Mouse (Mus musculus) embryonic facial prominence, embryonic 15.5 days (tissue): ENCODE results near the gene Cxcr1. TPM values are rescaled to one million over a fixed set of nuclear protein-coding genes. Genes with fewer than 3 reads are reported as not detected.
"Not testable (repeated sequence)": the region's sequence is repeated elsewhere in the genome, so short reads cannot be mapped to it uniquely, and the experiment has no call there.

Experiments
- ATAC-seq: fragments of 200-750 bp; cut with Nextera tagmentation; 2 replicates; pipeline ENCODE4 v1.8.0; 2017; ENCODE audit warnings: low read depth, moderate TSS enrichment; ENCODE audit not compliant: insufficient number of reproducible peaks, low FRiP score, low TSS enrichment
- H3K27ac ChIP-seq: fragments of 300-500 bp; sonication (generic); replicated peaks from 2 replicates; pipeline ENCODE4 v1.5.1; 2015; ENCODE audit warnings: mild to moderate bottlenecking, inconsistent platforms
- H3K27me3 ChIP-seq: fragments of 300-500 bp; sonication (generic); 2 replicates; pipeline ENCODE4 v1.6.1; 2015; ENCODE audit warnings: inconsistent platforms
- H3K36me3 ChIP-seq: fragments of 300-500 bp; sonication (generic); 2 replicates; pipeline ENCODE4 v1.6.1; 2015; ENCODE audit warnings: mild to moderate bottlenecking, inconsistent platforms
- H3K4me1 ChIP-seq: fragments of 300-500 bp; sonication (generic); 2 replicates; pipeline ENCODE4 v1.6.1; 2015; ENCODE audit warnings: inconsistent platforms
- H3K4me2 ChIP-seq: fragments of 300-500 bp; sonication (generic); replicated peaks from 2 replicates; pipeline ENCODE4 v1.6.1; 2015; ENCODE audit warnings: mild to moderate bottlenecking, inconsistent platforms
- H3K4me3 ChIP-seq: fragments of 300-500 bp; sonication (generic); replicated peaks from 2 replicates; pipeline ENCODE4 v1.5.1; 2015; ENCODE audit warnings: mild to moderate bottlenecking, inconsistent platforms
- H3K9ac ChIP-seq: fragments of 300-500 bp; sonication (generic); 2 replicates; pipeline ENCODE4 v1.6.1; 2015; ENCODE audit warnings: inconsistent platforms
- H3K9me3 ChIP-seq: fragments of 300-500 bp; sonication (generic); replicated peaks from 2 replicates; pipeline ENCODE4 v1.6.1; 2016; ENCODE audit warnings: inconsistent platforms
- WGBS: fragments of 180-500 bp; shearing (Covaris S2); methylation state at CpG from one replicate; pipeline ENCODE4 v1.1.7; 2015; 5-methylcytosine and 5-hydroxymethylcytosine counted together
- microRNA counts: library from miRNA; unstranded; fragments of <30 nt; microRNA quantifications from one replicate; lab custom pipeline; 2016
- microRNA-seq: library from miRNA; unstranded; fragments of <30 nt; microRNA quantifications from one replicate; pipeline ENCODE4, GENCODE M21; 2016; ENCODE audit warnings: borderline number of aligned reads
- polyA plus RNA-seq: library from polyadenylated mRNA; unstranded; fragments of >200 nt; fragmentation: Nextera tagmentation; extraction: Ambion mirVana; gene quantifications from 2 replicates; pipeline ENCODE4 v1.2.1, GENCODE M21; 2015

Gene Cxcr1
- polyA plus RNA-seq, 1 experiment from 2014 or later: not detected

- H3K9me3 ChIP-seq, H3K27me3 ChIP-seq, ATAC-seq, H3K27ac ChIP-seq, H3K36me3 ChIP-seq, H3K4me3 ChIP-seq, H3K4me2 ChIP-seq, H3K4me1 ChIP-seq, H3K9ac ChIP-seq: not testable (repeated sequence)
- 78% methylated on average over 5 of the region's 5 CpGs for WGBS
Observed at GRCm38 (mm10) chr1:74159613-74160012, 34.8 kb downstream of the Cxcr1 start.

DNA sequence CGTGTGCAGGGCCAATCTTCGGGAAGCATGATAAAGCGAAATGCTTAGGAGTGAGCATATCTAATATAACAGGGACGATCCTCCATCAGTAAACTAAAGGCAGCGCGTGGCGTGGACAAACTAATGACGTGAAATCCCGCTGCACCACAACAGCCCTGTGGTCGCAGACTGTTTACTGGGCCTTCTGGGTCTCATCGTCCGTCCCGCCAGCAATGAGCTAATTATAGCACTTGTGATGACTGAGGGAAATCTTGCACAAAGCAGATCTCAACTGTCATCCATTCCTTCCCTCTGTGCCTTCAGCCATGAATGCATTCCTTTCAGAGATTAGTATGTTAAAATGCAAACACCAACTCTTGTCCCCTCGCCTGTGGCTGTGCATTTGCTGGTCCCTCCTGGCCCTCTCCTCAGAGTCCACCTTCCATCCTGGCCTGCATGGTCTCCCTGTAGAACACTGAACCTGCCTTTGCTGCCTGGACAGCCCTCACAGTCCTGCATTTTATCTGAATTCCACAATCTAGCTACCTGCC, 38.0 kb downstream of the Cxcr1 start:
- Histone ChIP-seq H3K4me2 (no peak overlapping the region), H3K27me3 (no peaks in the 10 kb centered on the region), H3K4me3 (no peak overlapping the region), H3K9me3 (no peaks in the 10 kb centered on the region), H3K27ac (no peak overlapping the region), H3K36me3 (no peaks in the 10 kb centered on the region), H3K4me1 (0 out of 2 replicates have a peak, but pooled peaks cover 5% of the 10 kb centered on the region), H3K9ac (no peak overlapping the region)
- WGBS: 62% methylated on average over 14 of the region's 14 CpGs
- ATAC-seq: no peak

DNA sequence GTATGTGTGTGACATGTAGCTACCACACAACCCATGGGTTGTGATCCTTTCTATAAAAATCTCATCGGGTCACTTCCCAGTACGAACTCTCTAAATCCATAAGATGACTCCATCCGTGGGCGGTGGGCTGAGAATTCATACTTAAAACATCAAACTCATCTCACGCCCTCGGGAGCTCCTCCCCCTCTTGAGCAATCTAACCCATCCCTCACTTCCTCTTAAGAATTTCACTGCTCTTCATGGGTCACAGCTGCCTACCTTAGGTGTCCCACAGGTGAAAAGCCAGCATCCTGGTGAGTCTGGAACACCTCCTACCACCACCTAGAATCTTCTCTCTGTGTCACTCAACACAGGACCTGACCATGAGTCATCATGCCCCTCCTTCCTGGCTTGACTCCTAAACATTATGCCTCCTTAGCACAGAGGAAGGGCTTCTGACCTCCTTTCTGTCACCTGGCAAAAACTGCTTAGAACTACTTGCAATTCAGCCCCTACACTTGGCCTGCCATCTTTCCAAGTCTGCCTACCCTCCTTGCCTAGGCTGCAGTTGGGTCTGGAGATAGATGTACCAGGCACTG, 38.9 kb downstream of the Cxcr1 start:
- no peak overlapping the region for H3K9ac ChIP-seq
- H3K4me1 ChIP-seq: 0 out of 2 replicates have a peak, but pooled peaks cover 5% of the 10 kb centered on the region
- H3K4me2 ChIP-seq: no peak overlapping the region
- ATAC-seq: no peak
- no peaks in the 10 kb centered on the region for H3K27me3 ChIP-seq
- no peak overlapping the region for H3K4me3 ChIP-seq
- 76% methylated on average over 6 of the region's 6 CpGs for WGBS
- H3K9me3 ChIP-seq: no peaks in the 10 kb centered on the region
- H3K27ac ChIP-seq: no peak overlapping the region
- H3K36me3 ChIP-seq: no peaks in the 10 kb centered on the region

- H3K9ac ChIP-seq: no peak within 1 kb of the TSS
- 0 out of 2 replicates have a peak, but pooled peaks cover 5% of the 10 kb centered on the region for H3K4me1 ChIP-seq
- no peaks in the 10 kb centered on the region for H3K36me3 ChIP-seq
- no peak within 1 kb of the TSS for H3K4me2 ChIP-seq
- H3K27me3 ChIP-seq: no peaks in the 10 kb centered on the region
- no peak for ATAC-seq
- H3K27ac ChIP-seq: no peak within 1 kb of the TSS
- WGBS: 66% methylated on average over 8 of the region's 8 CpGs
- no peak within 1 kb of the TSS for H3K4me3 ChIP-seq
- H3K9me3 ChIP-seq: no peaks in the 10 kb centered on the region
Observed at GRCm38 (mm10) chr1:74153461-74154184, 40.8 kb downstream of the Cxcr1 start, which contains the start of gene Cxcr2. Gene Cxcr2, plus strand, starts transcription at chr1:74153989.

DNA sequence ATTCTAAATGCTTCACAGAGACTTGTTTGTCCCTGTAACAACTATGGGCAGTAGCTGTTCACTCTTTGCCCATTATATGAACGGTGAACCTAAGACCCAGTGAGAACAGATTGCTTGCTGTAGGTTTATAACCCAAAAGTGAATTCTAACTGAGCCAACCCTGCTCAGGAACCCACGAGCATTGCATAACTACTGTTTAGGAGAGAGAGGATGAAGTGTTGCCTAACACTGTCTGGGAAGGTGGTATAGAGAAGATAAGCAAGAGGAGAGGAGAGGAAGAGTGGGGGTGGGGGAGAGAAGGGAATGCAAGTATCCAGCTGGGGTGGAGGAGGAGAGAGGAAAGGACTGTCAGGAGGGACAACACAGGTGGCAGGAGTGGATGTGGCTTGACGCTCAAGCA, 43.3 kb downstream of the Cxcr1 start:
- Histone ChIP-seq H3K4me3 (no peak overlapping the region), H3K9me3 (no peaks in the 10 kb centered on the region), H3K27ac (no peak overlapping the region), H3K27me3 (no peaks in the 10 kb centered on the region), H3K9ac (no peak overlapping the region), H3K36me3 (no peaks in the 10 kb centered on the region), H3K4me2 (no peak overlapping the region), H3K4me1 (no peaks in the 10 kb centered on the region)
- ATAC-seq: no peak
- 74% methylated on average over 3 of the region's 3 CpGs for WGBS

DNA sequence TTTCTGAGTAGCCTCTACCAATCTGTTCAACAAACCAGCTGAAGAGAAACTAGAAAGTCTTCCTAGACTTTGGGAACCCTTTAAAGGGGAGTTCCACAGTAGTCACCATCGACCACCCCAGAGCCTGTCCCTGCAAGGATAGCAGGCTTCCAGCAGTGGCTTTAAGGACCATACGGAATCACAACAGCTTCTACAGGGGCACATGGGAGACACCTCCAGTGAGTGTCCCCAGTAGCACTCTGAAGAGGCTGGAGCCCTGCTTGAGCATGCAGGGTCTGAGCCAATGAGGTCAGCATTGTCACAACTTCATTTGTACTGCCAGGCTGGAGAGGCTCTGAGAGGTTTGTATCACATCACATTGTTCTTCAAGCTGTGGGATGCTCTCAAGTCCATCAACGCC, 44.3 kb downstream of the Cxcr1 start:
- H3K27me3 ChIP-seq: no peaks in the 10 kb centered on the region
- no peak overlapping the region for H3K9ac ChIP-seq
- H3K27ac ChIP-seq: no peak overlapping the region
- no peak overlapping the region for H3K4me2 ChIP-seq
- no peak for ATAC-seq
- 80% methylated on average over 3 of the region's 3 CpGs for WGBS
- H3K36me3 ChIP-seq: no peaks in the 10 kb centered on the region
- no peak overlapping the region for H3K4me3 ChIP-seq
- H3K9me3 ChIP-seq: no peaks in the 10 kb centered on the region
- H3K4me1 ChIP-seq: no peaks in the 10 kb centered on the region

DNA sequence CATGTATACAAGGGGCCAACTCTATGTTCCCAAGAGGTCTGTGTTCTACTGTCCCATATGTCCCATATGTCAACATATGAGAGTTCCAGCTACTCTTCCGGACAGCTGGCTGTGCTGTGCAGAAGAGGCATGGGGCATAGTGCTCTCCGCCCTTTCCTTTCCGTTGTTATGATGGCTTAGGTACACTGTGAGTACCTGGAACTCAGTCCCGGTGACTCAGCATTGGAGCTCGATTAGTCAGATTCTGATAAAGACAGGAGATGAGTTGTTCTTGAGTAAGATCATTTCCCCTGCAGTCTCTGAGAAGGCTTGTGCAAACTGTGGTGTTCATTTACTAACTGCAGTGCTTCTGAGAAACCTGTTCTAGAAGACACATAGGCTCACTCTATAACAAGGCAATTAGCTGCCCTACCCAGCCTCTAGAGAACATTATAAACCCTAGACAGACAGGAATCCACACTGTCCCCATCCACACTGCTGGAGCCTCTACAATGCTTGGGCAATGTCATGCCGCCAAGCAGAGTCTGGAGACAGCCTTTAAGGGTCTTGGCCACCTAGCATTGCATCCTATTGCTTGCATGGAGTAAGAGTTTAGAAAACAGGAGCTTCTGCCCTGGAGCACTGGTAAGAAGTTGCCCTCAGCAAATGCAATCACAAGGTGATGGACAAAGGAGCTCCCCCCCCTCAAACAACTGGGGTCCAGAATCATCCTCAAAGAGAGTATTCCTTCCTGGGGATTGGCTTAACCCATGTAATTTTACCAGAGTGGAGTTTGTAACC, 45.1 kb downstream of the Cxcr1 start:
- H3K36me3 ChIP-seq: no peaks in the 10 kb centered on the region
- H3K4me3 ChIP-seq: no peak overlapping the region
- H3K27me3 ChIP-seq: no peaks in the 10 kb centered on the region
- WGBS: 83% methylated on average over 6 of the region's 6 CpGs
- no peaks in the 10 kb centered on the region for H3K9me3 ChIP-seq
- no peak overlapping the region for H3K4me2 ChIP-seq
- no peak overlapping the region for H3K9ac ChIP-seq
- H3K27ac ChIP-seq: no peak overlapping the region
- no peaks in the 10 kb centered on the region for H3K4me1 ChIP-seq
- no peak for ATAC-seq

MicroRNAs encoded within 50 kb of the gene (microRNA counts, 519-probe panel; counts per million panel counts)
- 1,967 counts per million, percentile 38 among the panel's probes with 10 or more counts for microRNA mmu-miR-1928 (lab: Ali Mortazavi, UCI)

Small RNA genes within 50 kb of the gene (microRNA-seq; reads per million reads assigned to microRNA genes)
- gene Mir1928: not detected

Other genes starting within 250 kb of the Cxcr1 start
- gene Tns1, start 70.2 kb downstream of the Cxcr1 start, polyA plus RNA-seq: 49.3 and 53.7 TPM in 2 replicates
- gene Rufy4, start 69.1 kb downstream of the Cxcr1 start, polyA plus RNA-seq: 0.72 and 0.85 TPM in 2 replicates
- 0.37 TPM in 2 replicates for gene Cxcr2, start 40.6 kb downstream of the Cxcr1 start, polyA plus RNA-seq
- gene Arpc2, start 41.5 kb upstream of the Cxcr1 start, polyA plus RNA-seq: 401 and 415 TPM in 2 replicates
- not detected in 2 replicates for gene Gpbar1, start 83.9 kb upstream of the Cxcr1 start, polyA plus RNA-seq
- 247 and 256 TPM in 2 replicates for gene Aamp, start 90.1 kb upstream of the Cxcr1 start, polyA plus RNA-seq
- gene Pnkd, start 90.3 kb upstream of the Cxcr1 start, polyA plus RNA-seq: 120 and 130 TPM in 2 replicates
- 56.6 and 63.9 TPM in 2 replicates for gene Tmbim1, start 111.0 kb upstream of the Cxcr1 start, polyA plus RNA-seq
- gene Catip, start 167.5 kb upstream of the Cxcr1 start, polyA plus RNA-seq: 2.5 and 2.8 TPM in 2 replicates
- gene Slc11a1, start 180.6 kb upstream of the Cxcr1 start, polyA plus RNA-seq: 3.7 and 4.7 TPM in 2 replicates
- 86.6 and 89.3 TPM in 2 replicates for gene Ctdsp1, start 196.9 kb upstream of the Cxcr1 start, polyA plus RNA-seq
- gene Vil1, start 214.7 kb upstream of the Cxcr1 start, polyA plus RNA-seq: 0.08 and 0.16 TPM in 2 replicates